Mouse (Mus musculus): ENCODE measurements around the gene Gm17428. TPM values are rescaled to one million over a fixed set of nuclear protein-coding genes. Genes with fewer than 3 reads are reported as not detected.
A peak's percentile ranks its signal among the peaks of the same experiment; 100 is the strongest.

Gm17428 gene
- total and polyA plus RNA-seq, 3 experiments = not detected

GRCm38 (mm10) chr14:54937361-54938182, 39.2 kb upstream of the Gm17428 start:
- H3K27ac ChIP-seq (ENCODE audit: insufficient read depth, low read depth) = no peak overlapping the region
- H3K27me3 ChIP-seq (replicated peaks) = peaks cover 69% of the 10 kb centered on the region
- H3K4me1 ChIP-seq (ENCODE audit: control insufficient read depth in 1 of 2, insufficient read depth in 2 of 2) = peaks cover 2 to 5% of the 10 kb centered on the region in 2 experiments
- no peak overlapping the region for H3K4me3 ChIP-seq (replicated peaks in 1 of 3; ENCODE audit: low read depth in 2 of 3, low read length in 2 of 3, poor library complexity in 1 of 3)
- no peaks in the 10 kb centered on the region for H3K79me2 ChIP-seq (replicated peaks; ENCODE audit: control insufficient read depth, extremely low read depth, insufficient read depth, poor library complexity, severe bottlenecking)
- no peak for TF ChIP-seq CTCF (conservative IDR thresholded peaks at IDR 0.05 in 1 of 2, IDR thresholded peaks at IDR 0.05 in 1 of 2; ENCODE audit: low read depth in 2 of 2, low read length in 2 of 2)
- TF ChIP-seq SIN3A (IDR thresholded peaks at IDR 0.05; ENCODE audit: low read length) = no peak
- no peaks in the 10 kb centered on the region for H3K36me3 ChIP-seq (replicated peaks in 1 of 2; ENCODE audit: control insufficient read depth in 1 of 2, insufficient read depth in 1 of 2, low read length in 1 of 2)
- dilution Hi-C loops (cut with MboI; ENCODE audit: extremely low pct_ligation_motif_present, extremely low pct_unique_long_range_greater_than_20kb, low sequenced_read_pairs) = no loop called here
- H3K9me3 ChIP-seq (replicated peaks; ENCODE audit: low read length) = no peaks in the 10 kb centered on the region
- in situ Hi-C loops (cut with MboI; ENCODE audit: low pct_ligation_motif_present, low pct_unique_long_range_greater_than_20kb, low sequenced_read_pairs) = loop anchor here (5.0 kb wide), 1 partner anchor 35 kb away; no protein-coding TSS in a partner anchor
- DNase-seq (ENCODE audit: extremely low read depth) = no peak
- H3K9ac ChIP-seq (ENCODE audit: insufficient read depth, low read depth) = no peak overlapping the region
- no peak overlapping the region for H3K4me2 ChIP-seq (ENCODE audit: insufficient read depth, low read depth, poor library complexity, severe bottlenecking)

DNA sequence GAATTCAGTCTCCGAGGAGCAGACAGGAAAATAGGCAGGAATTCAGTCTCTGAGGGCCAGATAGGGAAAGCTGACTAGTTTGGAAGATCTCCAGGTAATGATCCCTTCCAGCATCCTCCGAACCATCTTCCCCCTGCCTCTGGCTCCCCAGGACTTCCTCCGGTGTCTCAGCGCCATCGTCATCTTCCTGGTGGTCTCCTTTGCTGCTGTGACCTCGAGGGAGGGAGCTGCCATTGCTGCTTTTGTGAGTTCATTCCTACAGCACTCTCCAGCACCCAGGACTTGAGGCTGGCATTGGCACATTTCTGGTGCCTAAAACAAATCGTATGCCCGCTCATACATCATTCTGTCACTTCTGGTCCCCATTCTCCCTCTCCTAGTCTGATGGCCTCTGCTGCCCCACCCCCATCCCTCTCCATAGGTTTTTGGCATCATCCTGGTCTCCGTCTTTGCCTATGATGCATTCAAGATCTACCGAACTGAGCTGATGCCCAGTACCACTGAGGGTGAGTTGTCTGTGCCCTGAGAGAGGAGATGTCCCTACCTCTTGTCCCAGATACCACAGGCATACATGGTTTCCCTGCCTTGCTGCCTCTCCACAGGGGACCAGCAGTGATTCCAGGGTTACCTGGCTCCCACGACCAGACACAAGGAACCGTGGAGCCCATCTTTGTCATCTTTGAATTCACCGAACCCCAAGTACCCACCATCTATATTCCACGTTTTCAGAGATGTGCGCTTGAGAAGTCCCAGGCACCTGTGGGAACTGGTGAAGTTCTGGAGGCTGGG, 38.1 kb upstream of the Gm17428 start:
- peaks cover 70% of the 10 kb centered on the region for H3K27me3 ChIP-seq (replicated peaks)
- no peaks in the 10 kb centered on the region for H3K9me3 ChIP-seq (replicated peaks; ENCODE audit: low read length)
- no peak for DNase-seq (ENCODE audit: extremely low read depth)
- H3K36me3 ChIP-seq (replicated peaks in 1 of 2; ENCODE audit: control insufficient read depth in 1 of 2, insufficient read depth in 1 of 2, low read length in 1 of 2) = no peaks in the 10 kb centered on the region
- no peak overlapping the region for H3K27ac ChIP-seq (ENCODE audit: insufficient read depth, low read depth)
- H3K4me2 ChIP-seq (ENCODE audit: insufficient read depth, low read depth, poor library complexity, severe bottlenecking) = no peak overlapping the region
- no peaks in the 10 kb centered on the region for H3K79me2 ChIP-seq (replicated peaks; ENCODE audit: control insufficient read depth, extremely low read depth, insufficient read depth, poor library complexity, severe bottlenecking)
- H3K4me1 ChIP-seq (ENCODE audit: control insufficient read depth in 1 of 2, insufficient read depth in 2 of 2) = no peaks in the 10 kb centered on the region
- dilution Hi-C loops (cut with MboI; ENCODE audit: extremely low pct_ligation_motif_present, extremely low pct_unique_long_range_greater_than_20kb, low sequenced_read_pairs) (no loop called here), in situ Hi-C loops (cut with MboI; ENCODE audit: low pct_ligation_motif_present, low pct_unique_long_range_greater_than_20kb, low sequenced_read_pairs) (loop anchor here (5.0 kb wide), 1 partner anchor 36 kb away; no protein-coding TSS in a partner anchor)
- no peak overlapping the region for H3K9ac ChIP-seq (ENCODE audit: insufficient read depth, low read depth)
- no peak overlapping the region for H3K4me3 ChIP-seq (replicated peaks in 1 of 3; ENCODE audit: low read depth in 2 of 3, low read length in 2 of 3, poor library complexity in 1 of 3)
- TF ChIP-seq IRF4 (IDR thresholded peaks at IDR 0.05; ENCODE audit: low read depth, low read length) = no peak
- TF ChIP-seq NRF1 (IDR thresholded peaks at IDR 0.05; ENCODE audit: low read depth, low read length) = no peak
- no peak for TF ChIP-seq JUN (IDR thresholded peaks at IDR 0.05; ENCODE audit: insufficient read depth, low read depth, low read length)

- Histone ChIP-seq H3K36me3 (replicated peaks in 1 of 2; ENCODE audit: control insufficient read depth in 1 of 2, insufficient read depth in 1 of 2, low read length in 1 of 2) (no peaks in the 10 kb centered on the region), H3K27ac (ENCODE audit: insufficient read depth, low read depth) (no peak overlapping the region), H3K27me3 (replicated peaks) (peaks cover 69% of the 10 kb centered on the region), H3K4me3 (replicated peaks in 1 of 3; ENCODE audit: low read depth in 2 of 3, low read length in 2 of 3, poor library complexity in 1 of 3) (no peak overlapping the region), H3K4me2 (ENCODE audit: insufficient read depth, low read depth, poor library complexity, severe bottlenecking) (no peak overlapping the region), H3K79me2 (replicated peaks; ENCODE audit: control insufficient read depth, extremely low read depth, insufficient read depth, poor library complexity, severe bottlenecking) (no peaks in the 10 kb centered on the region), H3K9ac (ENCODE audit: insufficient read depth, low read depth) (no peak overlapping the region), H3K4me1 (ENCODE audit: control insufficient read depth in 1 of 2, insufficient read depth in 2 of 2) (no peaks in the 10 kb centered on the region), H3K9me3 (replicated peaks; ENCODE audit: low read length) (no peaks in the 10 kb centered on the region)
- DNase-seq (ENCODE audit: extremely low read depth) = peak; percentile 60
- in situ Hi-C loops (cut with MboI; ENCODE audit: low pct_ligation_motif_present, low pct_unique_long_range_greater_than_20kb, low sequenced_read_pairs) (loop anchor here (5.0 kb wide), 1 partner anchor 37 kb away; no protein-coding TSS in a partner anchor), dilution Hi-C loops (cut with MboI; ENCODE audit: extremely low pct_ligation_motif_present, extremely low pct_unique_long_range_greater_than_20kb, low sequenced_read_pairs) (no loop called here)
- TF ChIP-seq RAD21 (IDR thresholded peaks at IDR 0.05; ENCODE audit: low read depth, low read length) (peak; percentile 80), POLR2AphosphoS2 (IDR thresholded peaks at IDR 0.05; ENCODE audit: low read depth, low read length) (no peak), USF1 (IDR thresholded peaks at IDR 0.05; ENCODE audit: low read depth, low read length) (no peak), MAX (IDR thresholded peaks at IDR 0.05; ENCODE audit: low read length) (no peak), HCFC1 (IDR thresholded peaks at IDR 0.05; ENCODE audit: low read depth, low read length) (no peak), MXI1 (IDR thresholded peaks at IDR 0.05; ENCODE audit: low read depth, low read length) (no peak), SMC3 (IDR thresholded peaks at IDR 0.05; ENCODE audit: low read depth, low read length) (peak; percentile 88), SIN3A (IDR thresholded peaks at IDR 0.05; ENCODE audit: low read length) (no peak), CHD1 (IDR thresholded peaks at IDR 0.05; ENCODE audit: low read depth, low read length) (no peak), MYC (IDR thresholded peaks at IDR 0.05; ENCODE audit: low read depth, low read length) (no peak), CTCF (conservative IDR thresholded peaks at IDR 0.05 in 1 of 2, IDR thresholded peaks at IDR 0.05 in 1 of 2; ENCODE audit: low read depth in 2 of 2, low read length in 2 of 2) (peak; percentile 88 to 94)
These were observed 37.1 kb upstream of the Gm17428 start for GRCm38 (mm10) chr14:54939434-54940175.

All from CH12.LX (cell line).